Mouse (Mus musculus) intestine, postnatal 0 days (tissue): ENCODE results near the gene Ap1m2. TPM values are rescaled to one million over a fixed set of nuclear protein-coding genes. Genes with fewer than 3 reads are reported as not detected.

ENCODE experiments used
- ATAC-seq: fragments of 200-750 bp; cut with Nextera tagmentation; 2 replicates; pipeline ENCODE4 v1.8.0; 2017; ENCODE audit warnings: mild to moderate bottlenecking, moderate TSS enrichment, moderate library complexity
- H3K27ac ChIP-seq: fragments of 300-500 bp; sonication (generic); 2 replicates; pipeline ENCODE4 v1.5.1; 2014; ENCODE audit warnings: mild to moderate bottlenecking, low read depth, low read length, moderate library complexity
- H3K27me3 ChIP-seq: fragments of 300-500 bp; sonication (generic); replicated peaks from 2 replicates; pipeline ENCODE4 v1.6.1; 2014; ENCODE audit warnings: low read length, mixed read lengths; ENCODE audit not compliant: control insufficient read depth, insufficient read depth
- H3K36me3 ChIP-seq: fragments of 300-500 bp; sonication (generic); 2 replicates; pipeline ENCODE4 v1.6.1; 2014; ENCODE audit warnings: mild to moderate bottlenecking, moderate library complexity; ENCODE audit not compliant: control insufficient read depth, insufficient read depth
- H3K4me1 ChIP-seq: fragments of 300-500 bp; sonication (generic); replicated peaks from 2 replicates; pipeline ENCODE4 v1.6.1; 2014; ENCODE audit warnings: antibody characterized with exemption, low read length, mixed read lengths; ENCODE audit not compliant: control insufficient read depth, insufficient read depth
- H3K4me2 ChIP-seq: fragments of 300-500 bp; sonication (generic); replicated peaks from 2 replicates; pipeline ENCODE4 v1.6.1; 2014; ENCODE audit warnings: low read depth, mild to moderate bottlenecking, moderate library complexity
- H3K4me3 ChIP-seq: fragments of 300-500 bp; sonication (generic); 2 replicates; pipeline ENCODE4 v1.5.1; 2014; ENCODE audit warnings: low read depth, low read length
- H3K9ac ChIP-seq: fragments of 300-500 bp; sonication (generic); 2 replicates; pipeline ENCODE4 v1.6.1; 2014; ENCODE audit warnings: mild to moderate bottlenecking, low read depth, low read length
- H3K9me3 ChIP-seq: fragments of 300-500 bp; sonication (generic); 2 replicates; pipeline ENCODE4 v1.6.1; 2016; ENCODE audit warnings: mixed run types; ENCODE audit not compliant: control insufficient read depth
- CTCF ChIP-seq: sonication (generic); IDR thresholded peaks from 2 replicates; pipeline ENCODE4 v1.5.1; 2016; ENCODE audit warnings: low read depth, mild to moderate bottlenecking, control low read depth, antibody characterized with exemption, moderate library complexity
- WGBS: fragments of 180-500 bp; shearing (Covaris S2); extraction: QIAGEN DNeasy Blood & Tissue Kit; methylation state at CpG from one replicate; pipeline ENCODE4 v1.1.7; 2014; 5-methylcytosine and 5-hydroxymethylcytosine counted together
- polyA plus RNA-seq: library from polyadenylated mRNA; unstranded; fragments of >200 nt; fragmentation: Nextera tagmentation; extraction: Ambion mirVana; gene quantifications from 2 replicates; pipeline ENCODE4 v1.2.1, GENCODE M21; 2015

Ap1m2 gene
- polyA plus RNA-seq, 1 experiment from 2014 or later, result 192 TPM

DNA sequence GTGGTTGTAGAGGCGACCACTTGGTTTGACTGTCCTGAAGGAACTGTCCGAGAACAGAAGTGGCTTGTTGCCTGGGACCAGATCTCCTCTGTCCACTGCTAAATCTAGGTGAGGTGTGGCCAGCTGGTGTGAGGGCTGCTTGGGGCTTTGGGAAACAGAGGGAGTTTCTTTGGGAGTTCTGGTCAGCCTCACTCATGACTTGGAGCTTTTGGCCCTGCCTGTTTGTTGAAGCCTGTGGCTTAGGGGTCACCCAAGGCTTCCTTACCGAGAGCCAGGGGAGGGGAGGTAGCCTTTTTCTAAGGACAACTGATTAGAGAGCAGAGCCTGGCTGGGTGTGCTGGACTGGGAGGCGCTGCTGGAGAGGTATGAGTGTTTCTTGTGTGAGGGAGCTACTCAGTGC, 23.3 kb upstream of the Ap1m2 start:
- H3K4me2 ChIP-seq, result no peak overlapping the region
- no peaks in the 10 kb centered on the region for H3K27me3 ChIP-seq
- H3K9ac ChIP-seq, result no peak overlapping the region
- no peak for TF ChIP-seq CTCF
- no peak overlapping the region for H3K27ac ChIP-seq
- H3K9me3 ChIP-seq, result no peaks in the 10 kb centered on the region
- ATAC-seq, result no peak
- no peaks in the 10 kb centered on the region for H3K4me1 ChIP-seq
- 84% methylated on average over 4 of the region's 4 CpGs for WGBS
- H3K36me3 ChIP-seq, result no peaks in the 10 kb centered on the region
- no peak overlapping the region for H3K4me3 ChIP-seq

- Histone ChIP-seq H3K36me3 (no peaks in the 10 kb centered on the region), H3K4me2 (no peak overlapping the region), H3K4me3 (no peak overlapping the region), H3K9ac (no peak overlapping the region), H3K27me3 (no peaks in the 10 kb centered on the region), H3K27ac (no peak overlapping the region), H3K4me1 (no peaks in the 10 kb centered on the region), H3K9me3 (no peaks in the 10 kb centered on the region)
- no peak for TF ChIP-seq CTCF
- ATAC-seq, result no peak
Measured at GRCm38 (mm10) chr9:21334747-21335146, 22.6 kb upstream of the Ap1m2 start.

DNA sequence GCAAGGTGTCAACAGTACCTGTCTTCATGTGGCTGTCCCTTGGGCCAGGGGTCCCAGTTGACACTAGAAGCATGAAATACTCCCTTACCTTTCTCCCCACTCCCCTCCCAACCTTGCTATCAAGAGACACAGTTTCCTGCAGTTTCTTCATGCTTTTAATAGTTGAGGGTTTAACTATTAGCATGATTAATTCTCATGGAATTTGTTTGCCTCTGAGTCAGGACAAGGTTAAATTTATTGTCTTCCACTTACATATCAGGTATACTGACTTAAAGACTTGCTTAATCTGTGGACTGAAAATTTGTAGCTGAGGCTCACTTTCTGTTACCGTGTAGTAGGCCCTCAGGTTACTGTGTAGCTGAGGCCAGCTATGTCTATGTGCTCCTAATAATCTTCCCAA, 21.4 kb upstream of the Ap1m2 start:
- H3K4me3 ChIP-seq, result no peak overlapping the region

GRCm38 (mm10) chr9:21332161-21333061, 20.3 kb upstream of the Ap1m2 start:
- no peaks in the 10 kb centered on the region for H3K4me1 ChIP-seq
- no peaks in the 10 kb centered on the region for H3K27me3 ChIP-seq
- no peaks in the 10 kb centered on the region for H3K36me3 ChIP-seq
- no peaks in the 10 kb centered on the region for H3K9me3 ChIP-seq
- no peak overlapping the region for H3K9ac ChIP-seq
- no peak for ATAC-seq
- H3K4me3 ChIP-seq, result no peak overlapping the region
- H3K27ac ChIP-seq, result no peak overlapping the region
- WGBS, result 63% methylated on average over 9 of the region's 9 CpGs
- H3K4me2 ChIP-seq, result no peak overlapping the region
- no peak for TF ChIP-seq CTCF

More for the DNA sequence above, 21.4 kb upstream of the Ap1m2 start:
- Histone ChIP-seq H3K4me1 (no peaks in the 10 kb centered on the region), H3K9ac (no peak overlapping the region), H3K36me3 (no peaks in the 10 kb centered on the region), H3K9me3 (no peaks in the 10 kb centered on the region), H3K4me2 (no peak overlapping the region), H3K27me3 (no peaks in the 10 kb centered on the region), H3K27ac (no peak overlapping the region)
- no peak for TF ChIP-seq CTCF
- WGBS, result 79% methylated on average over 1 of the region's 1 CpGs
- ATAC-seq, result no peak

GRCm38 (mm10) chr9:21331365-21332140, 19.4 kb upstream of the Ap1m2 start:
- no peak overlapping the region for H3K27ac ChIP-seq
- ATAC-seq, result no peak
- no peaks in the 10 kb centered on the region for H3K27me3 ChIP-seq
- H3K9me3 ChIP-seq, result no peaks in the 10 kb centered on the region
- TF ChIP-seq CTCF, result no peak
- H3K4me2 ChIP-seq, result no peak overlapping the region
- 87% methylated on average over 12 of the region's 12 CpGs for WGBS
- H3K4me1 ChIP-seq, result no peaks in the 10 kb centered on the region
- H3K9ac ChIP-seq, result no peak overlapping the region
- H3K4me3 ChIP-seq, result no peak overlapping the region
- H3K36me3 ChIP-seq, result no peaks in the 10 kb centered on the region

- TF ChIP-seq CTCF, result no peak
- Histone ChIP-seq H3K4me2 (no peak overlapping the region), H3K9ac (no peak overlapping the region), H3K36me3 (no peaks in the 10 kb centered on the region), H3K9me3 (no peaks in the 10 kb centered on the region), H3K27ac (no peak overlapping the region), H3K4me3 (no peak overlapping the region), H3K4me1 (no peaks in the 10 kb centered on the region), H3K27me3 (no peaks in the 10 kb centered on the region)
- 89% methylated on average over 10 of the region's 10 CpGs for WGBS
- ATAC-seq, result no peak
Measured at GRCm38 (mm10) chr9:21329699-21330289, 17.7 kb upstream of the Ap1m2 start.
